Mouse (Mus musculus) spleen, embryonic (tissue): ENCODE measurements around the gene Mogat2.

Experiments used
- CTCF ChIA-PET: fragments of 350-600 bp; sonication (Branson Sonifier 250); formaldehyde crosslinking; loops from one replicate; lab custom pipeline; 2022; lab: Charles Lee

The Mogat2 gene

DNA sequence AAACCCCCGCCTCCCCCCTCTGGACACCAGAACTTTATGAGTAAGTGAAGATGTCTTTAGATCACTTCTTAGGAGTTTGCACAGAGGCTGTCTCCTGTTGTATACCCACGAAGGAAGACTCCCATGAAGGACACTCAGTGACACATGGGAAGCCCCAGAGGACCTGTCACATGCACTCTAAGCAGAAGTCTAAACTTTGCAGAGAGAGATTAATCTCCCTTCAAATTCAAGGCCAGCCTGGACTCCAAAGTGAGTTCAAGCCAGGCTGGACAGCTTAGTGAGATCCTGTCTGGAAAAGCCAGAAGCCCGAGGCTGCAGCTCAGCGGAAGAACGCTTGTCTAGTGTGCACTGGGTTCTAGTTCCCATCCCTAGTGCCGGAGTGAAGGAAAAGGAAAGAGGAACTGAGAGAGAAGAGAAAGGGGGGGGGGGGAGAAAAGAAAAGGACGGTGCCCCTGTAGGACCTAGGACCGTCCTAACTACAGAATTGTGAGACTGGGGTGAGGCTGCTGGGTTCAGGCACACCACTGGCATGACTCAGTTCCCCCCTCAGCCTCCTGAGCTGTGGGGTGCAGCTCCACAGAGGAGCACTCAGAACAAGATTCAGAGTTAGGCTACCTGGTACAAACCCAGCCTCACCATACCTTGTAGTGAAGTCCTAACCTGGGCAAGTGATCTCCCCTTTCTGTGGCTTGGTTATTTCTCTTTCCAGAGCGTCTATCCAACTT lies 38.8 kb downstream of the Mogat2 start:
- CTCF ChIA-PET, result no interaction called here

DNA sequence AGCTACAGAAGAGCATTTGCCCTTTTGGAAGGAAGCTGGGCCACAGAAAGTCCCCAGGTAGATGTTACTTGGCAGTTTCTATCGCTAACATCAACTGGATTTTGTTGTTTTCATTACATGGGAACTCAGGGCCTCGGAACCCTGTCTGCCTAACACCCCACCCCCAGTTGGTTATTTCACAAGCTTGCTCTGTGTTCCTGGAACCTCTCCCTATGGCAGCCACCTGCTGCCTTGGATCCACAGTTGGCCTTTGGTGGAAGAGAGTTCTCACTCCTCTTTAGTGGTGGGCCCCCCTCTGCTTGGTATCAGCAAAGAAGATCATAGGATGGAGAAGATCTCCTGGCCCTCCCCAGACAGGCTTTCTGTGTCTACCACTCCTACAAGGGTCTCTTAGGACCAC lies 39.6 kb downstream of the Mogat2 start:
- CTCF ChIA-PET, result no interaction called here

DNA sequence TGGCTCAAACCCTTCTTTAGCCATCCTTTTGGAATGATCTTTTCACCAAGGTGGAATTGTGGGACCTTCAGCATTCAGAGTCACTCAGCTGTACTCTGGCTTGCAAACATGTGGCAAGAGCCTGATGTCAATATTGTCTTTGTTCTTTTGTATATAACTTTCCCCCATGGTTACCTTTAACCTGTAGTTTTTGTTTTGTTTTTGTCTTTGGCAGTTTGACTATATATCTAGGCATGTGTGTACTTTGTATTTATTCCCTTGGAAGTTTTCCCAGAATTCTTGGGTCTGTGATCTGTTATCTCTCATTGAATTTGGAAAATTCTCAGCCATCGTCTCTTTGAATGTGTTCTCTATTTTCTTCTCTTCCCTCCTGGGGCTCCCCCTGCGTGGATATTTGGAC lies 43.9 kb downstream of the Mogat2 start:
- CTCF ChIA-PET, result no interaction called here

DNA sequence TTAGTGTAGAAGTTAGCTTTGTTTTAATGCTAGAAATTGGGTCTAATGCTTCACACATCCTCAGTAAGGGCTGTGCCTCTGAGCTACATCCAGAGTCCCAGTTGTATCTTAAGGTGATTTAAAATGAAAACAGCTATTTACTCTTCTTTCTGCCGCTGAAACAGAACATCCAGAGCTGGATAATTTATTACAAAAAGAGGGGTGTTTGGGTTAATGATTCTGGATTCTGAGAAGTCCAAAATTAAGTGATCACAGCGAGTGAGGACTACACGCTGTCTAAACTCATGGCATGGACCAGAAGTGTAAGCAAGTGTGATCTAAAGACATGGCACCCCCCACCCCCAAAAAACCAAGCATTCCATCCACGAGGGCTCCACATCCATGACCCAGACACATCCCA lies 44.5 kb downstream of the Mogat2 start:
- CTCF ChIA-PET, result no interaction called here

DNA sequence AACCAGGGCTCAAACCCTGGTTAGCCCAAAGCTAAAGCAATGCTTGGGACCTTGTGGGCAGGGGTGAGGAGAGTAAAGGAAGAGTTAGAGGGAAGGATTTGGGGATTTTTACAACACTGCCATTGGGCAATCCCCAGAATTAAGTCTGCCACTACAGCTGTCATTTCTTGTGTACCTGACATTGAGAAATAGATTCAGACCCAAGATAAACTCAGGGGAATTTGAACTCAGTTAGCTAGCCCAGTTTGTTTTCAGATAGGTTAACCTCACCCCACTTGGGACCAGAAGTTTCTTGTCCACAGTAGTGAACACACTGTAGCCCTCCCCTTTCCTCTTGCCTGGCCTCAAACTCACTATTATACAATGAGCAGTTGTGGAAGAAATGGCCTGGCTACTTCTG lies 47.0 kb downstream of the Mogat2 start:
- CTCF ChIA-PET, result no interaction called here

DNA sequence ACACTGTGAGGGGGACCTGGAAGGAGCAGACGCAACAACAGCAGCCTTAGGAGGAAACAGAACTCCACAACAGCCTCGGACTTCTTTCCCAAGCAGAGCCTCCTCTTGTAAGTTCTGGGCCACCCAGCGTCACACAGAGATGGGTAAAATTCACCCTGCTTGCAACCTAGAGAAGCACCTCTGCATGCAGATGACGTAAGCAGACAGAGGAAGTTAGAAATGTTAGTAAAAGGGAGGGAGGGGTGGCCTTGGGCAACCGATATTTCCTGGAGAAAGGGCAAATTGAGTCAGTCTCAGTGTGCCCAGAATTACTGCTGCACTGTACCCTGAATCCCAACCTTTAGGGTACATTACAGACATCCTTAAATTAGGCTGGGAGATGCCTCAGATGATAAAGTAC lies 48.5 kb downstream of the Mogat2 start:
- CTCF ChIA-PET, result no interaction called here

DNA sequence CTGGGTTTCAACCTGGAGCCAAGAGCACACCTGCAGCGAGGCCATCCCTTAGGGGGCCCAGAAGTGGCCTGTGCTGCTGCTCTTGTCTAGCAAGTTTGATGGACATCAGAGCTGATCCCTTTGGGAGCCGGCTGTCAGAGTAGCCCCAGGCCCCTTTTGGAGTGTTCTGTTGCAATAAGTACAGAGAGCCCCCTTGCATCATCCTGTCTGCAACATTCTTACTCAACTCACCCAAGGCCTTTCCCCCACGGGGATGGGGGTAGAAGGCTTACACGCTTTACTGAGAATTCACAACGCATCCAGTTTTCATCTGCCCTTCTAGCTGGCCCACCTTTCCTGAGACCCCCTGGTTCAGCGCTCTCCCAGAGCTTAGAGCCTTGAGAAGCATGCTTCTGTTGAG lies 49.8 kb downstream of the Mogat2 start:
- CTCF ChIA-PET, result no interaction called here

DNA sequence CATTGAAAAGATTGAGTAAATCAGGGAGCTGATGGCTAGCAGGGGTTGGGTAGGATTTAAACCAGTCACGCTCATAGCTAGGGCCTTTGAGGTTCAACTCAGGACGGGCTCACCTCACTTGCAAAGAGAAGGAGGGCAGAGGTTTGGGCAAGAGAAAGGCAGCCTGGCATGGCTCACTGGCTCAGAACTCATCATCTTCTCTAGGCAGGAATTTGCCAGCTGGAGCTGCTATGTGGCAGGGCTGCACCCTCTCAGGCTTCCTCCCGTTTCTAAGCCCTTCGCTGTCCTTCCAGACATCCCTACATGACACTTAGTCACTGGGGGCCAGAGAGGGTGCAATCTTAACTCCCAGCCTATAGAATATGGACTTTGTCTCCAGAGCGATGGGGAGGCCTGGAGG lies 51.0 kb downstream of the Mogat2 start:
- CTCF ChIA-PET, result interaction anchor here (0.6 kb wide), 1 partner anchor 15 kb away, joined by 4 read pairs; no protein-coding TSS in a partner anchor

DNA sequence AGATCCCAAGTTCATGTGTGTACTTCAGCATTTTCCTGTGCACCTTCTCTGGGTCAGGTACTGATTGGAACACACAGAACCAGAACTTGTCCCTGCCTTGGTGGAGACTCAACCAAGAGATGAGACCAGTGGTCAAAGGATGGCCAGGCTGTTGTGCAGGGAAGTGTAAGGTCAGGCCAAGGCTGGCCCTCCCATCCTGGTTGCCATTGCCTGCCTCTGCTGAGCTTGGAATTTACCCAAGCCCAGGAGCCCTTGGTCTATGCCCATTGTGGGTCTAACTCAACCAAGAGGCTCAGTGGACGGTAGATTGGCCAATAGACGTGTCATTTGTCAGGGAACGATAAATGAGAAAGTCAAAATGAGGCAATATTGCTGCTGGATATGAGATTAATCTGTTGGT lies 53.0 kb downstream of the Mogat2 start:
- CTCF ChIA-PET, result no interaction called here

DNA sequence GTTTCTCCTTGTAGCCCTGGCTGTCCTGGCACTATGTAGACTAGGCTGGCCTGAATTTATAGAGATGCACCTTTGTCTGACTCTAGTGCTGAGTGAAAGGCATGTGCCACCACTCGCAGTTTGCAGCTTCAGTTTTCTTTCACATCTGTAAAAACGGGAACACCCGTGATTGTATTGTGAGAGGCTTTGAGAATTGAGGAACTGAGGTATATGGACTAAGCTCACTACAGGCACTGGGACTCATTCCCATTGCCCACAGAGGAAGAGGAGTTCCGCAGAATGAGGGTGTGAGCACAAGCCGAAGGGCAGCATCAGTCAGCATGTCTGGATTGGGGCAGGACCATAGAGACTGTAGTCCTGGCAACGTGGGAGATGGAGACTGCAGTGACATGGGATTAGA lies 54.7 kb downstream of the Mogat2 start:
- CTCF ChIA-PET, result no interaction called here

DNA sequence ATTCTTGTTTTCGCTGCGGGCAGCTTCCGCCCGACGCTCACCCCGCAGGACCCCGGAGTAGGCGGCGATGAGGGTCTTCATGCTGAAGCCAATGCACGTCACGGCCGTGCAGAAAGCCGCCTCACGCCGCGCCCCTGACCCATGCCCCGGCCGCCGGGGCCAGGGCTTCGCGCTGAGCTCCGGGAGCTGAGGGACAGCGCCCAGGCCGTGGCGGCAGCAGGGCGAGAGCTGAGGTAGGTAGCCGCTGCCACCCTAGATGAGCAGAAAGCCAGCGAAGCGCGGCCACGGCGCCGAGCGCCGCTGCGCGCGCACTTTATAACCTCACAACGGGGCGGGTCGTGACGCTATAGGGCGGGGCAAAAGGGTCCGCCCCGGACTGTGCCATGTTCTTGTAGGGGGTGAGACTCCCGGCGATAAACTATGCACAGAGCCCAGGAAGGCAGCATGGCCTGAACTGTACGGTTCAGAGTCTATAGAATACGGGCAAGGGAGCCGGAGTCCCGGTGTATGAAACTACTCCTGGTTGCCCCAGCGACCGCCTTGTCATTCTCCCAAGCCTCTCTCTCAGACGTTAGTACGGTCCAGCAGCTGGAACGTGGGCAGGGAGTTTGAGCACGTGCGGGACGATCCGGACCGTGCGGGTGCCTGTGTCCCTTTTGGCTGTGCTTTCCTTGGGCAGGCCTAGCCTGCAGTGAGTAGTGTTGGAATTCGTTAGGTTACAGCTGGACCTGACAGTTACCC lies 55.8 kb downstream of the Mogat2 start, which contains the start of gene Dgat2:
Gene Dgat2 (minus strand): TSS at position 288 of the 741 bp plus-strand sequence.
- CTCF ChIA-PET, result interaction anchor here (0.6 kb wide), 1 partner anchor 359 kb away, joined by 11 read pairs; no protein-coding TSS in a partner anchor

DNA sequence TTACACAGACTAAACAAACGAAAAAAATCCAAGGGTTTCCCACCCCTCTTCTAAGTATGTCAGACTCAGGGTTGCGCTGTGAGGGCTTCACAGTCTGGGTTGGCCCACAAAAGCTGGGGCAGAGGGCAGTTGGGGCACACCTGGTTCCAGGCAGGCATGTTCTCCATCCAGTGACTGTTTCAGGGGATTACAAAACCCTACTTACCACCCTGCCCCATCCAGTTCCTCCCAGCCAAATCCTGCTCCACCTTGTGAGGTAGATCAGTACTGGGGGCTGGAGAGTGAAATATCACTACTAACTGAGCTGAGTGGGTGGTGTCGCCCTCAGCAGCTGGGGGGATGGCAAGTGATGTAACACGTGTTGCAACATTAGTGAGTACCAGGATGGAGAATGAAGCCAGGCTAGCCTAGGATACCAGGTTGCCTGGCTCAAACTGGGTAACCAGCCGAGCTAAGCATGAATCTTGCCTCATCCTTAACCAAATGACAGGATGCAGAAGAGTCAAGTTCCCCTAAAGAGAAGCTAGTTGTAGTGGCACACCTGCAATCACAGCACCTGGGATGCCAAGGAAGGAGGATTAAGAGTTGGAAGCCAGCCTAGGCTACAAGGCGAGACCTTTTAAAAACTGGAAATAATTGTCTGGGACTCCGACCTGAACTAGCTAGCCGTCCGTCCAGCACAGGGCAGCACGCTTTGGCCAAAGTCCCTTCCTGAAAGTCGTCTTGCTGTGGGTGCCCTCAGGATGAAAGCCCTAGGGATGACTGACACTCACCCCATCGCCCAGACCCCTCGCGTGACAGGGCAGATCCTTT lies 56.6 kb downstream of the Mogat2 start:
- CTCF ChIA-PET, result interaction anchor here (0.6 kb wide), 1 partner anchor 360 kb away, joined by 11 read pairs; no protein-coding TSS in a partner anchor

DNA sequence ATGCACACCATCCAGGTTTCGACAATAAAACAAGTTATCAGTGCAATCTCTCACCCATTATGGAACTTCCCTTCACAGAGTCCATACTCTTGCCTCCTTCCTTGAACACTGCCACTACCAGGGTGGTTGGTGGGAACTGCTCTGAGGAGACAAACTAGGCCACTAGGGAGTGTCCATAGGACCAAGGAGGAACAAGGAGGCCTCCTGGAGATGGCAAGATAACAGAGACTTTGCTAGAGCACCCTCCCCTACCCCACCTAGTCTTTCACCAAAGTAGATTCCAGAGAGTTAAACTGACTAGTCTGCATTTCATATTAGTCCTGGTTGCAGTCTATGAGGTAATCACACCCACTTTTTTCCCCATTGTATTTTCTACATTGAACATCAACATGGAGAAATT lies 58.3 kb downstream of the Mogat2 start:
- CTCF ChIA-PET, result no interaction called here

DNA sequence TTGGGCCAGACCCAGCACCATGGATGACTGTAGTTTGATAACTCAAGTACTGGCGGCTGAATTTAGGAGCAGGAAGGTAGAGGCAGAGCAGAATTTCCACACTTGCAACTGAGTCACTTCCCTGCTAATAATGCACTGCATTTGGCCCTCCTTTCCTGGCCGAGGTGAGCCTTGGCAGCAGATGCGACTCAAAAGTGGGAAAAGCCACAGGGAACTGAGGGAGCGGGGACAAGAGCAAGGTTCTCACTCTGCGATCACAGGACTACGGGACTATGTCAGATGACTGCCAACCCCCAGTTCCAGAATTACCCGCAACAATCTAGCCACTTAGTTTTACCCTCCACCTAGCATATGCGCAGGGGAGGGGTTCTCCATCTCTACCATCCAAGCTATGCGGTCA lies 59.1 kb downstream of the Mogat2 start:
- CTCF ChIA-PET, result no interaction called here

DNA sequence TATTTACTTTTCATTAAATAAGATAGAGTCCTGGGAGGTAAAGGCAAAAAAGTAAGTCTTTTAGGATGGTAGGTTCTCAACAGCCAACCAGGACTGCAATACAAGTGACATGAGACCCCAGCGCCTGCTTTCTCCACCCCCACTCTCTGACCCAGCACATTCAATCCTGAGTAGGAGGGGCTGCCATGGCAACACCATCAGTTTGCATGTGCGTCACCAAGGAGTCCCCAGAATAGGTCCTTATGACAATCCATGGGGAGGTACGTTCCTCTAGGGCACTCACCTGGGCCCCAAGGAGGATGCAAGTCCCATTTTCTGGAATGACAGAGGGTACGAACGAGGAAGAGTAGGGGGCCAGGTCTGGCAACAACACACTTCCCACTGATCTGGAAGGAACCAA lies 61.0 kb downstream of the Mogat2 start:
- CTCF ChIA-PET, result no interaction called here

DNA sequence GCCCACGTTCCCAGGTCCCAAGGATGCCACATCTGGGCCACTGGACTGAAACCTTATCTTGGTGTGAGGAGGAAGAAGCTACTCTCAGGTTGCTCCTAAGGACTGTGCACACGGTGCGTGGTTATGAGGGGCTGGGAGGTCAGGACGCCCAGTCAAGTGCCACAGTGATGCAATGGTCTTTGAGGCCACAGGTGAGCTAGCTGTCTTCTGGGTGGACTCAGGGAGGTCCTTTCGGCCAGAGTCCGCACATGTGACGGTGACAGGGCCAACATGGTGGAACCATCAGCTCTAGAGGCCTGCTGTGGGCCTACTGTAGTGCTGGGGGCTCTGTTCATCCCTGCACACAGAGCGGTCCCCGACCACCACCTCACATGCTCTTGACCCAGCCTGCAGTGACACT lies 62.8 kb downstream of the Mogat2 start:
- CTCF ChIA-PET, result no interaction called here

DNA sequence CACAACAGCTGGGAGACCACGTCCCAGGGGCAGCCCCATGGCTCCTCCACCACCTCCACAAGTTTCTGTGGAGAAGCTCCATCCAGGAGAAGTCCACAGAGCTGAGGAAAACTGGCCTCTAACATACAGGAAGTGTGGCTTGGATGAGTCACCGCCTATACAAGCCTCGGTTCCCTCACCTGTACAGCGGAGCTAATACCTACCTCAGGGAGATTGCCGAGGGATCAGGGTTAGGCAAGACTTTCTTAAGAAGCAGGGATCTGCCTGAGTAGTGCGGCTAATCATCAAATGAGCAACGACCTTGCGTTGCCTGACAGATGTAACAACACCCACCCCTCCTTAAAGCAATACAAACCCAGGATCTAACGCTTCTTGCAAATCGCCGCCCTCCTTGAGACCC lies 63.3 kb downstream of the Mogat2 start:
- CTCF ChIA-PET, result interaction anchor here (0.6 kb wide), 1 partner anchor 23 kb away, joined by 4 read pairs; no protein-coding TSS in a partner anchor

DNA sequence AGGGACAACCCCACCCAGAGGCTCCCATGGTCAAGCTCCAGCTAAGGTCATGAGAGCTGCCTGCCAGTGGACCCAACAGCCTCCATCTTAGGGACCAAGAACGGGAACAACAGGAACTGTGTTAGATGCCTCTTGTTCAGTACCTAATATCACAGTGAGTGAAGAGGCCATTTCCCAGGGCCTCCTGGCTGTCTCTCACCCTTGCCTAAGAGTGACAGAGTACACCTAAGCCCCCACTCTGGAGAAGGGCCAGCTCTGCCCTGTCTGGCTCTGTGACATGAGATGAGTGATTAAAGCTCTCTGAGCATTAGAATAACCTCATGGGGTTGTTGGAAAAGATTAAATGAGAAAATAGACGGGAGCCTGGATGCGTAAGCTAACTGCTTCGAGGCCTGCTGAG lies 64.4 kb downstream of the Mogat2 start:
- CTCF ChIA-PET, result interaction anchor here (0.7 kb wide), 1 partner anchor 19 kb away, joined by 7 read pairs; no protein-coding TSS in a partner anchor

DNA sequence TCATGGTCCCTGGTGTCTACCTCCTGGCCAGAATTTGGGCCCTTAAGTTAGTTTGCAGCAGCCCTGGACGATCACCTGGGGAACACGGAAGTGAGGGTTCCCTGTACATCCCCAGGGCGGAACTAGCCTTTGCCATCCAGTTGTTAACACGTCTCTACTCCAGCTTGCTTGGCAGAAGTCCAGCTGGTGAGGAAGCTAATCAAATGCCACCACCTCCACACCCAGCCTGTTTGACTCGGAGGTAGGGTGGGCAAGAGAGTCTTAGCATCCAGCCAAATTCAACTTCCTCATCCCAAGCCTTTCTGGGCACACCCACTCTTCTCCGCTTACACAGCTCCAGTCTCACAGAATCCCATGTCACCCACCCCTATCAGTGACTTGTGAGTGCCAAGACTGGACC lies 65.5 kb downstream of the Mogat2 start:
- CTCF ChIA-PET, result no interaction called here

DNA sequence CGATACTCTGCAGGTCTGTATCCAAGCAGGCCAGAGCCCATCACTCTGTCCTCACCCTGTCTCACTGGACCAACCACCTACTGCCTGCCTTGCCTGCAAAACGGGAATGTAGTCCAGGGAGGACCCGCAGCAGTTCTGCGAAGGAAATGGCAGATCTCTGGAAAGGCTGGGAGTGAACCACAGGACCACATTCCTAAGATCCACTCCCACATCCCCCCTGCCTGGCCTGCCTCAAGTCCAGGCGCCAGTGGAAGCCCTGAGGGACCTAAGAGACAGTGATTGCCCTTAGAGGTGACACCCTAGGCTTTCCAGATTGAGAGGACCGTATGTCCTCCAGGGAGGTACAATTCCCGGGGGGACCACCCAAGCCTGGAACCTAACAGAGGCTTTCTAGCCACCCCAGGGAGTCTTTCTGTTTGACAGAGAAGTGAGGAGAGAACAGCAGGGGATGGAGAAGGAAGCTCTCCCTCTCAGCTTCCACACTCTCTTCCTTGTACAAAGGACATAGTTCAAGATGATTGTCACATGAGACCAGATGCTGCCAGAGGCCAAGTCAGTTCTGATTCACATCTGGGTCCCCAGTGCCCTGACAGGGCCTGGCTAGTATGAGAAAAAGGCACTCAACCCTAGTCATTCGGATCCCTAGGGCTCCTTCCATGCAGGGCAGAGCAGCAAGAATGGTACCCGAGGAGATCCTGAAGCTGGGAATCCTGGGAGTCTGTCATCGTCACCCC lies 66.5 kb downstream of the Mogat2 start:
- CTCF ChIA-PET, result no interaction called here

DNA sequence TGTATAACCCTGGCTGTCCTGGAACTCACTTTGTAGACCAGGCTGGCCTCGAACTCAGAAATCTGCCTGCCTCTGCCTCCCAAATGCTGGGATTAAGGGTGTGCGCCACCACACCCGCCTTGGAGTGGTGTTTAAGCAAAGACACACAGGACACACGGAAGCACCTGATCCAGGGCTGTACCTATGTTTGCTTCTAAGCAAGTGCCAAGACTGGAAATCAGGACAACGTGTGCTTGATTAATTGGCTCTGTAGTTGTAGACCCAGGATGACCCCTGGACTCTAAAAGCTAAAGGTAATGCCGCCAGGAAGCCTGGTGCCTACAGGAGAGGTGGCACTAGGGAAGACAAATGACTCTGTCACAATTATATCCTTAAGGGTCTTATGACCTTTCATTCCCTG lies 67.9 kb downstream of the Mogat2 start:
- CTCF ChIA-PET, result no interaction called here
